Mouse (Mus musculus) c-Kit-positive CD71-positive TER-119-positive erythroid progenitor cells, embryonic 14.5 days (primary cell): ENCODE measurements at regions not wholly inside any gene's neighbourhood (a gene's known extent, or its start where the extent isn't known, plus 50 kb on each side); places are given as distances from the start of the nearest gene placed in this dataset.

Source experiments
- DNase-seq: peaks from one replicate; pipeline ENCODE4 v3.0.0-alpha.2; 2013; ENCODE audit warnings: low spot score

DNA sequence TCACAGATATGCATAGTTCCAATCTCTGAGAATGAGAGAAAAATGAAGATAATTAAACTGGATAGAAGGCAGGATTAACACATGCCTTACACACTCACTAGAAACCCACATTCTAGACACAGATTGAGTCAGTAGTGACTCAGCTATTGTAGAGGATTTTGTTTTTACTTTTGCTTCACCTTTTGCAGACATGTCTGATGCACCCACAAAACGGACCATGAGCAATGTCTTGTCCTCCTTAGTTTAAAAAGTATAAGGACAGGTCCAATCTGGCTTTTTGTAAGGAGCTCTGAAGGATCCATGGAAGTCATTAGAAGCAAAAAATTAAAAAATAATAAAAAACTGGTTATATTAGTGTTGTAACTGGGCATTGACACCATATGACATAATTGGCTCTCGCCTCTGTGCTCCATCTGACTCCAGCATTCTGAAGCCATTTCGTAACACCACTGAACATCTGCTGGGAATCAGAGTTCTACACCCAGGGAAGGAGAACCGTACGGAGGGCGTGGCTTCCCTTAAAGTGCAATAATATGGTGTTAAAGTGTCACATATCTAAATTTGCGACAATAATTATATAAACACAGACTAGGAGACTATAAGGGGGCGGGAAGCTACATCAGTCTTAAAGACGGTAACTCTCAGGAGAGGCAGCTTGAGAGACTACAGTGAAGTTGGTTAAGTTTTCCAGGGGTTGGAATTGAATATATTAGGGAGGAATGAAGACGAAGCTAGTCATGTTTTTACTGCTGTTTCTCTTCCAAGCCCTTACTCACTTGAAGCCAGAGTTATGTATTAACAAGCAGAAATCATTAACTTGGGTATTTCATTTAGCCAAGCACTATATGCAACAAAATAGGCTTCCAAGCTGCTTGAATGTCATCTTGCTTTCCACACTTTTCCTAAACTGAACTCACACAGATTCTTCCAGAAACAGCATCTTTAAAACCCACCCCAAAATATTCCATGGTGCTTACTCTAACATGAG is 558.0 kb downstream of the Ebf1 start:
- no peak for DNase-seq

DNA sequence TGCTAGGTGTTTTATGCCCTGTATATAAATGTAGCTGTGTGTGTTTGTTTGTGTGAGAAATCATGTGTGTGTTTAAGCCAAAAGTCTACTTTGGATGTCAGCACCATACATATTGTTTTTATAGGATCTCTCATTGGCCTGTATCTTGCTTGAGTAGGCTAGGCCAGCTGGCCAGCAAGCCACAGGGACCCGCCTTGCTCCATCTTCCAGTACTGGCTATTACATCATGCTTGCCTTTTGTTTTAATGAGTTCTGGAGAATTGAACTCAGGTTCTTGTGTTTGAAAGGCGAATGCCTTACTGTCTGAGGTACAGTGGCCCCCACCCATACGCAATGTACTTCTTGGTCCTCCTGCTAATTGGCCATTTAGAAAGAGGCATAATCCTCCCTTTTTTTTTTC is 559.9 kb downstream of the Ebf1 start:
- DNase-seq: no peak

DNA sequence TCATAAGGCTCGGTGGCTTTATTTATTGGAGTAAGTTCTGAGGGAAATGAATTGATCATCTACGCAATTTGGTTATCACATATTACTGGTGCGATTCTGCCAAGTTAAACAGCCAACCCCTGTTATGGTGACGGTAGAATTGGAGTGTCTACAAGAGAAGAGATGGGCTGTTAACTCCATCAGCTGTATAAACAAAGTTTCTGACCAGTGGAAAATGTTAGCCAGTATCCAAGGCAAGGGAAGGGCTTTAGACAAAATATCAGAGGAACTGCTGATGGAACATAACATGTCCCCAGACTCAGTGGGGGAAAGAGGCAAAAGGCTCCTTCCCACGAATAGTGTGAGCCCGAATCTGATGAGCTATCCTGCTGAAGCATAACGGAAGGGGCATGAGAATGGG is 560.9 kb downstream of the Ebf1 start:
- DNase-seq: no peak

DNA sequence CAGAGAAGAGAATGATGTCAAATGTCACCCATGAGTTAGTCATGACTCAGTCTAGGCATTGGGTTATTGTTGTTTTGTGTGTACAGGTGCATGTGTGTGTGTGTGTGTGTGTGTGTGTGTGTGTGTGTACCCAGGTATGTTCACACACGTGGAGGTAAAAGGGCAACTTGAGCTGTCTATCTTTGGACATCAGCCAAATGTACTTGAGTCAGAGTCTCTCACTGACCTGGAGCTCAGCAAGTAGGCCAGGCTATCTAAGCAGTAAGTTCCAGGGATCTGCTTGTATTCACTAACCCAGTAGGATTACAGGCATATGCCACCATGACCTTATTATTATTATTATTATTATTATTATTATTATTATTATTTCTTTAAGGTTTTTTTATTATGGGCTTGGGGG is 561.9 kb downstream of the Ebf1 start:
- DNase-seq: no peak

DNA sequence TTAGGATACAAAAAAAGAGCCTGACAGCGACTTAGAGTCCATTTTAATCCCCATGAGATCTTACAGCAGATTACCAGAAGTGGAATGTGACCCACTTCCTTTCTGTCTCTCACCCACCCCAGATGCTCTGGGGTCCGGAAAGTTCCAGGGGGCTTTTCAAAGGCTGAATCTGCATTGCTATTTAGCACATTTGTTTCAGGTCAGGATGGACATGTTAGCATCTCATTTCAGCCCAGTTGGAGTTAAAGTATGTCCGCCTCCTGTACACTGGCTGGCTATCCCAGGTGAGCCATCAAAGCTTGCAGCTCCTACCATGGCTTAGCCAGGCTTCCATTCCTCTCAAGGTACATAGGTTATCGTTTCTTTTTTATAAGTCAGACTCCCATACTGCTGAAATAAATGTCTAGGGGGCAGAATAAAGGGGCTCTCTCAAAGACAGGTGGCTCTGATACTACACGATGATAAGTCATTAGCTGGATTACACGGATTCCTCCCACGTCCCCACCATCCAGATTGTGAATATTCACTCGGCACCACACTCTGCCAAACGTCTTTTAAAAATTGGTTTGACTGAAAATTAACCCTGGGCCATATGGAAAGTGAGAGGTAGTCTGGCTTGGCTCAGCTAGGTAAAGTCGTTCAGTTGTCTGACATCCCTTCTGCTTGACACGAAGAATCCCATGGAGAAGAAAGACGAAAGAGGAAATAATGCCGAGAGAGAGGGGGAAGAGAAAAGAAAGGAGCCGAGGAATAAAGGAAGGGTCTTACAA is 573.7 kb downstream of the Ebf1 start:
- no peak for DNase-seq

DNA sequence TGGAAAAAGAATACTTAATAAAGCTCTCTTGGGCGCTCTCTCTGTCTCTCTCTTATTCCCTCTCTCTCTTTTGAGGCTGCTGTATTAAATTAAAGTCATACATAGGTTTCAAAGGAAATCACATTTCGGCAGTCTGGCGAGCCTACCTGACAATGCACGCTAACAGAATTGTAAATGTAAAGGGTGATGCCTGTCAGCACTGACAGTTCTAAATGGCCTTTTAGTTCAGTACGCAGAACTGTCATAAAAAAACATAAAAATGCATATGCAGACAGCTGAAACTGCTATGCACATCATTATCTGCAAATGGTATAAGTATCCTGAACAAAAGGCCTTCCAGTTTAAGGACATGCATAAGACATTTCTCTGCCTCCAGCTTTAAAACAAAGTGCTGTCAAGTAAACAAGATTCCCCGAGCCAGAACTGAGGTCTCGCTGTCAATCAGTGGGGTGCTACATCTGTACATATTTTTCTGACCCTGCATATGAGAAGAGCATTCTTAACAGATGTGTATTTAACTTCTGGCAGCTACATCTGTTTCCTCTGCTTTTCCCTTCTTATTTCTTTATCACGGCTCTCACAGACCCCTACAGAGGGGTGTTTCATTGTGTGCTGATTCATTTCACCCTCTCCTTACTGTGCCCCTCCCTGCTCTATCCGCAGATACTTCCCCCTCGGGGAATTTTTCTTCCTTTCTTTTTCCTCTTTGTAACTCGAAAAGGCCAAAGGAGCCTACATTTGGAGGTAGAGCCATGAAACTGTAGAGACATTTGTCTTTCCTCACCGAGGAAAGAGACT is 574.5 kb downstream of the Ebf1 start:
- DNase-seq: no peak

DNA sequence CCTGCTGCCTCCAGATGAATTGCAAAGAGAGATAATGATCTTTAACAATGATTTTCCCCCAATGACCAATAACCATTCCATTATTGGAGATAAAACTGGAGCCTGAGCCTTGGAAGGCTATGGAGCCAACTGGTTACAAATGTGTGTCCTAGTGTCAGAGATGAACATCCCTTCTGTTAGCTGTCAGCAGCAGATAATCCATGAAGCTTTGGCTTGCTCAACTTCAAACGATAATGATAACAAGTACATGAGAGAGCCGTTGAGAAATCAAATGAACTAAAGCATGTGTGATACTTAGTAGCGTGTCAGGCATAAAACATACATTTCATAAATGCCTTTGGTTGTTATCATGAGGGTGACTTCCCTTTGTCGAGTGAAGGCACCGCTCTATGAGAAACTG is 576.2 kb downstream of the Ebf1 start:
- no peak for DNase-seq

DNA sequence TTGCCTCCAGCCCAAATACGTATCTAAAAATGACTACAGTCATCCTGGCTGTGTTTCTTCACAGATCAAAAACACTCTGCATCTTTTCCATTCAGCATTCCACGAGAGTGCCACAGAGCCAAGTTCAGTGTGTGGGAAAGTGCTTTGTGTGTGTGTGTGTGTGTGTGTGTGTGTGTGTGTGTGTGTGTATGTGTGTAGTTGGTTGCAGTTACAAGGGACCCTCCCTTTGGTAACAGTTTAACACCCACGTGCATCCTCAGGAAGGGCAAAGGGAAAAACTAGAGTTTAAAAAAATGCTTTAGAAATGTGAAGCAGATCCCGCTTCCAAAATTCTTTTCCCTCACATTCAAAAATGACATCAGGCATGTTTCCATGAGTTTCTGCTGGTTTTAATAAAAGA is 582.4 kb downstream of the Ebf1 start:
- DNase-seq: no peak

DNA sequence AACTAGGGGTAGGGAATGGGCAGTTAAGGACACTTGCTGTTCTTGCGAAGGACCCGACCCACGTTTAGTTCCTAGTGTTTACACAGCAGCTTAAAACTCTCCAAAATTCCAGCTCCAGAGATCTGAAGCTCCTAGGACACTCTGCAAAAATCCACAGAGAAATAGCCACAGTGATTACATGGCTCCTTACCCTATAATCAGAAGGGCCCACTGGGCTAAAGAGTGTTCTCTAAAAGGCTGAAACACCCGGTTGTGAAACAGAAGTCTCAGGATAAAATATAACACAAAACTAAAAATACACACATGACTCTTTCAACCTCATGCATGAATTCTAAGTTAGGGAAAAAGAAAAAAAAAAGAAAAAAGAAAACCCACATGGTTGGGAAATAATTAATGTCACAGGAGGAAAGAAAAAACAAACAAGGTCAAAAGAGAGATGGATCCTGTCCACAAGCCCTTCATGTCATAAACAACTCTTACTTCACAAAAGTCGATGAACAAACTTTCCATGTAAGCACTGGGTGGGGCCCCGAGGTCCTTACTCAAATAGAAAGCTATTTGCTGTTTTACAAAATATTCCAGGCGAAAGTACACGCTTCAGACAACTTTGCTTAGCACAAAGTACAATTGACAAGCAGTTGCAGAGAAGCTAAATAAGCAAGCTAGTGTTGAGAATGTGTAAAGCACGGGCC is 583.7 kb downstream of the Ebf1 start:
- DNase-seq: no peak

DNA sequence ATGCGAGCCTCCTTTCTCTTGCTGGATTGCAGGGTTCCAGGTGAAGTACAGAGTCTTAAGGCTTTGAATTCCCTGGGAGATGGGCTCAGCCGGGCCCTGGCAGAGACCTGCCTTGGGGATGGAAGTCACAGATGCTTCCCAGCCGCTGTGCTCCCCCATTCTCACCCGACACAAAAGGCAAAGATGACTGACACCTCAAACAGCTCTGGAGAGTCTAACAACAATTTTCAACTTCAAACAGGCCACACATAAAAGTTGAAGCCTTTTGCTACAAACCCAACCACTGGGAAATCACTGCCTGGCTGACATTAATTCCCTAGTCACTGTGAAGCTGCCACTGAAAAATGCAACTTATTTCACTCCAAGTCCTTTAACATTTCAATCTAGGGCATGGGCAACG is 586.3 kb downstream of the Ebf1 start:
- DNase-seq: no peak

DNA sequence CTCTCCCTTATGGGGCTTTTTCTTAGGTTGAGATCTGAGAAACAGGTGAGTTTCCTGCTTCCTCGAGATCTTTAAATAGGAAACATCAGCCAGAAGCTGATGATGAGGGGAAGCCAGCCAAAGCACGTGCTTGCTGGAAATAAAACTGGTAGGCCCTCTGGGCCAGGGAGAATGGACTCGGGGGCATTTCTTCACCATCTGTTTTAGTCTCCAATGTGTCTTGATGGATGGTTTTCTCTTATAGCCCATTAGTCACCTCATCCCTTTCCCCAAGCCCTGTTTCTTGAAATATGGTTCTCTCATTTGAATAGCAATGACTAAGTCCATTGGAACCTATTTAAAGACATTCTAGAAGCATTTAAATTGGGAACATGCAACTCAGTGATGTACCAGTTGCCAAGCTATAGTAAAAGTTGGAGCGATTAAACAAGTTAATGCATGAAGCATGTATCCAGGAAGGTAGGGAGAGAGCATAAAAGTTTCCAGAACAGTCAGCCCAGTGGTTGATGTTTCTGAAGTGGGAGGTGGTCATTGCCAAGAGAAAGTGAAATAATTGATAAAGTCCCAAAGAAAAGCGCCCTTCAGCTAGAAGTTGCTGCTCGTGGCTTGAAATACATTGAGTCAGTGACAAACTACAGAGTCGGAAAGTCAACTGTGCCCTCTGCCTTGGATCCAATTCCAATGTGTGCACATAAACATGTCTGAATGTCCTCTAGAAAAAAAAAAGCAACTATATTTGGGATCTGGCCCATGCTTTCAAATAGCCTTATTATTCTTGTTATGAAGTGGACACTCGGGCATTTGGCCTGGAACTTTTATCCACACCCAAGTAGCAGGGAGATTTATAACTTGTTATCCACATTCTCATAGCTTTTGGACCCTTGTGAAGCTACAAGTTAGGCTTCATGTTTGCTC is 589.8 kb downstream of the Ebf1 start:
- DNase-seq: no peak

DNA sequence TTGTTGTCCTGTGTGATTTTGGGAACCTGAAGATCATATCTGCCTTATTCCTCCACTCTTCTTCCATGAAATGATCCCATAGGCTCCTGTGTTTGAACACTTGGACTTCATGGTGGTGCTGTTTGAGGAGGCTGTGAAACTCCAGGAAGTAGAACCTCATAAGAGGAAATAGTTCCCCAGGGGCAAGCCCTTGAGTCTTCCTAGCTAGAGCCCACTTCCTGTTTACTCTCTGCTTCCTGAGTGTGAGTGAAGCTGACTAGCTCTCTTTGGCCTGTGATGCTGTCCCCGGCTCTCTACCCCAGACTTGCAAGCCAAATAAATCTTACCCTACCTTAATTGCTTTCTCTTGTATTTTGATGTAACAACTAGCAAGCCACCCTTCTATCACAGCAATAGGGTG is 597.0 kb downstream of the Ebf1 start:
- no peak for DNase-seq

DNA sequence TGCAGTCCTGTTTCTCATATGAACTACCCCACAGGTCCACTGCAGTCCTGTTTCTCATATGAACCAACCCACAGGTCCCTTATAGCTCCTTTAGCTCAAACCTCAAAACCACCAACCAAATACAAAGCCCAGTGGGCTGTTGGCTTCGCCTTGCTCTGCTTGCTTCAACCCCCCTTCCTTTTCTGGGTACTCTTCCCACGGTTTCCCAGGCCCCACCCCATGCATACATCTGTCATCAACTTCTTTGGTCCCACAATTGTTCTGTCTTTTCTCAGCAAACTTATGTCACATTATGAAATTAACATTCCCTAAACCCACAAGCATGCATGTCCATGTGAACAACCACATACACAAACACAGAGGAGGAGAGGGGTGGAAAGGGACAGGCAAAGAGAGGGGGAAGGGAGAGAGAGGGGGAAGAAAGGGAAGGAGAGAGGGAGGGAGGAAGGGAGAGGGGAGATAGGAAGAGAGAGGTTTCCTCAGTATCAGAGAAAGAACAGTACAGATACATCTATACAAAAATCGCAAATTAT is 599.9 kb downstream of the Ebf1 start:
- no peak for DNase-seq

DNA sequence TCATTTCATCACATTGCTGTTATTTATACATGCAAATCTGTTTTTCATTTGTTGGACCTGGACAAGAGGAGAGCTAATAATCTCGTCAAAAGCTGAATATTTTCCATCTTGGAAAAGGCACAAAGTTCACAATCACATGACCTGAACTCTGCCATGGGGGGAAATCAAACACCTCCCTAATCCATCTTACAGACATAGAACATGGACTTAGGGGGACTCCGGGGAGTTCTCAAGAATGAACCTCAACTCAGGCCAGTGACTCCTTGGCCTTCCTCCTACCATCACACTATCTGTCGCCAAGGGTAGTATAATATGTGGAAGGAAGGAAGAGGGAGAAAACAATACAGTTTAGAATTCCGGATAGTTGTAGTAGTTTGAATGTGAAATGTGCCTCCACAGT is 602.1 kb downstream of the Ebf1 start:
- no peak for DNase-seq

DNA sequence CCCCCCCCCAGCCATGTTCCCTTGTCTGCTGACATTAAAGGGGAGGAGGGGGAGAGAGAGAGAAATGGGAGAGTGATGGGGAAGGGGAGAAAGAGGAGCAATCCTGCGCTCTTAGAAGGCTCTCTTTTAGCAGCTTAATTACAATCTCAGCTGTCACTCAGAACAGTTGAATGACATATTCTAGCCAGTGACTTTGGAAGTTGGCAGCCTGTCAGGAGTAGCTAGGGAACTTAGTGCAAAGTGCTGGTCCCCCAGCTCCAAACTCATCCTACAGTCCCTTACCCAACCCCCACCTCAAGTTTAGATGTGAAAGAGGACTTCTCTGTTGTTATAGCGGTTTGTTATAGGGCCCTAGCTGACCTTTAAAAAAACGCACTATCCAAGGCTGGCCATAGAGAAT is 604.9 kb downstream of the Ebf1 start:
- no peak for DNase-seq

DNA sequence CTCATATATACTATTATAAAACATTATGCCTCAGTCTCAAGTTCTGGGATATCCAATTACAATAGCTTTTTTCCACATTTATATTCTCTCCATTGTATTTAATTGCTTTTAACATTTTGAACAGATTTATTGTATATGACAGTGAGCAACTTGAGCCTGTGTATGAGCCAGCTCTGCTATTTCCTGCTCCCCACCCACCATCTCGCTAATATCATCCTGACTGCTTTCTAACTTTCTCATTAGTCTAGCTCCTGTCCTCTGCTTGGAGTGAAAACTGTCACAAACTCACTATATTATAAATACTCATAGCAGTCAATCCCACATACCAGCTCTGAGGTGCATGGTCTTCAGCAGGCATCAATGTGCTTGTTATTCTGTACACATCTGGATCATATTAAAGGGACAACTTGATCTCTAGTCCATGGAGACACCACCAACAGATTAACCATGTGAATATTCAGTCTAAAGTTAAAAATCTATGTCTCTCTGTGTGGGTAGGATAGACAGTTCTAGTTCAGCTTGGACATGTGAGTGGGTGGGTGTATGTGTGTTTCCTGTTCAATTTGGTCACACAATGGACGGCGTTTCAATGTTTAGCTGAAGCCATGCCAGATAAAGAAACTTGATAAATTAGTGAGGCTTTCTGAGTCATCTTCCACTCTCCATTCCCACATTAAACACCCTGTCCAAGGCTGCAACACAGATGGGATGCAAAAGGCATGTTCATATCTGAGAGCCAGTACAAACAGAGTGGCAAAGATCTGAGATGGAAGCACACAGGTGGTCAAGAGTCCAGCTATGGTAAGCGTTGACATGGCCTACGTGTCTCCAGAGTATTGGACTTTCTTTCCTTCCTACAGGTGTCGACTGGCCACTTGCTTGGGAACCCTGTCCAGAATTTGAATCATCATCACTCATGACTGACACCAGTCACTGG is 616.1 kb upstream of the Clint1 start:
- DNase-seq: no peak

DNA sequence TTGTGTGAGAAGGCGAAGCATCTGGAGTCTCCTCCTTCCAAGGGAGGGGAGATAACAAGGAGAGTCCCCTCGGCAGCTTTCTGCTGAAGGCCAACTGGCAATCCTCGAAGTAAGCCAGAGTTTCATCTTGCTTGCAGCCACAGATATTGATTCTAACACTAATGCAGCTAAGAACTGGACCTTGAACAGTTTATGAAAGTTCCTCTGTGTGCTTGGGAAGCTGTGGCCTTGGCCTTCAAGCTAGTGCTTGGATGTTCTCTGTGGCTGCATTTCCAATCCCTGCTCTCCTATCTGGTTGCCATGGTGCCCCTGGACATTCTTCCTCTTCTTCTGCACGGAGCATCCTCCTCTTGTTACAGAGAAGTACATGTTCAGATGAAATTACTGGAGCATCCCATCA is 614.8 kb upstream of the Clint1 start:
- no peak for DNase-seq

DNA sequence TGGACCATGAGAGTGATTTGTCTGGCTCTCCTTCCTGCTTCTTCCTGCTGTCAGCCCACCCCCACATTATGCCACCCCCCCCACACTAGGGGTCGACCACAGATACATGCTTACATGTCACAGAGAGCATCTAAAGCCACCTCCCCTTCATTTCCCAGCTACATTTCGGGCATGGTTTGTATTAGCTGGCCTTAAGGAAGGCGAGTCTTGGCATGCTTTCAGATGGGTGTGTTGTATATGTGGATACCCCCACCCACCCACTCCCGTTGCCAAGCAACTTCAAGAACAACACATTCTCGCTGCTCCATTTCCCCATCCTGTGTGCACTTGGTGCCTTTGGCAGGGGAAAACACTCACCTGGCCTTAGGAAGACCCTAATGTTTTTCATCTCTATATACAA is 612.8 kb upstream of the Clint1 start:
- DNase-seq: no peak

DNA sequence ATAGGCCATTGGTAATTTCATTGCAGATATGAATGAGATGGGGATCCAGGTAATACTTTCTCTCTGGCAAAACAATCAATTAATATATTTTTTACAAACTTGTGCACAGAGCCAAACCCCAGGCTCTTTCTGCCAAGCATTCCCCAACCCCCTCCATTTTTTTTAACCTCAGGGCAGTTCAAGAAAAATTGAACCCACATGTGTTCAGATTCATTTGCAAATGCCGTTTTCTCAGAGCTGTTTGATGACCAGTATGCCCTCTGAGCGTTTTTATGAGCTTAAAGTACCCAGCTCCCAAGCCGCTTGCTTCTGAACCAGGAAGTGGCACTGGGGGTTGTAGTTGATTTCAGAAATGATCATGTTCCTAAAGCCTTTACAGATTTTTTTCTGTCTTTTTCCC is 611.4 kb upstream of the Clint1 start:
- DNase-seq: no peak
